Mouse (Mus musculus): ENCODE results near the gene Satl1. TPM values are rescaled to one million over a fixed set of nuclear protein-coding genes. Genes with fewer than 3 reads are reported as not detected.

Satl1 gene
- total RNA-seq (2021) = not detected
- long read RNA-seq, experiment 1 = 0 reads
- long read RNA-seq, experiment 2 = 0 reads

GRCm38 (mm10) chrX:112406679-112407078 is at the start of gene Satl1:
Satl1 (minus strand) TSS chrX:112406779.
- no peak for DNase-seq

GRCm38 (mm10) chrX:112438064-112438463 is 31.5 kb upstream of the Satl1 start:
- no peak for DNase-seq

GRCm38 (mm10) chrX:112437580-112437979 is 31.0 kb upstream of the Satl1 start:
- DNase-seq = no peak

GRCm38 (mm10) chrX:112422998-112423397 is 16.4 kb upstream of the Satl1 start:
- peak in 1 of 2 experiments; percentile 34 for DNase-seq

- no peak for DNase-seq
Observed at GRCm38 (mm10) chrX:112412309-112412708, 5.7 kb upstream of the Satl1 start.

- DNase-seq = peak; percentile 21 to 52
Observed at GRCm38 (mm10) chrX:112370577-112371410, 35.8 kb downstream of the Satl1 start.

- DNase-seq = no peak
Observed at GRCm38 (mm10) chrX:112368426-112368825, 38.2 kb downstream of the Satl1 start.

- peak; percentile 4 to 39 for DNase-seq
Observed at GRCm38 (mm10) chrX:112348395-112348791, 58.2 kb downstream of the Satl1 start.

GRCm38 (mm10) chrX:112347467-112348394 is 58.8 kb downstream of the Satl1 start:
- no peak for DNase-seq

- no peak for DNase-seq
Observed at GRCm38 (mm10) chrX:112339486-112339885, 67.1 kb downstream of the Satl1 start.

Other genes starting within 250 kb of the Satl1 start
- gene 4933403O08Rik, start 167.7 kb downstream of the Satl1 start, total RNA-seq (2021) = not detected
- 10 to 100 TPM; 65.5 to 67.6 TPM for gene Apool, start 95.4 kb downstream of the Satl1 start, total RNA-seq (2021)
- not detected for gene 2010106E10Rik, start 88.5 kb upstream of the Satl1 start, total RNA-seq (2021)
- under 1 TPM; 0.12 to 0.13 TPM for gene Zfp711, start 193.7 kb upstream of the Satl1 start, total RNA-seq (2021)

Data from heart, adult 18-20 months (tissue).